Mouse (Mus musculus): Measurements from ENCODE around the gene Gm14692. TPM values are rescaled to one million over a fixed set of nuclear protein-coding genes. Genes with fewer than 3 reads are reported as not detected.
"Not testable (repeated sequence)": the region's sequence is repeated elsewhere in the genome, so short reads cannot be mapped to it uniquely, and the experiment has no call there.

The Gm14692 gene
- total RNA-seq (2014; fragmentation: Nextera tagmentation) (not detected in 2 replicates), total RNA-seq (2017) (not detected in 2 replicates)

GRCm38 (mm10) chrX:67695398-67695797 is at the start of gene Gm14692:
Gene Gm14692 (plus strand): TSS chrX:67695698.
- ATAC-seq (replicated peaks; ENCODE audit: low FRiP score, low TSS enrichment, poor library complexity, severe bottlenecking): not testable (repeated sequence)

- not testable (repeated sequence) for ATAC-seq (replicated peaks; ENCODE audit: low FRiP score, low TSS enrichment, poor library complexity, severe bottlenecking)
These were observed 2.0 kb upstream of the Gm14692 start, which contains the start of gene Gm1140 for GRCm38 (mm10) chrX:67693462-67693861. Gene Gm1140 (minus strand): TSS chrX:67693562.

Other genes with a start within 250 kb of the Gm14692 start
- gene Gm1140, start 2.1 kb upstream of the Gm14692 start, total RNA-seq (2014; fragmentation: Nextera tagmentation): not detected in 2 replicates
- not detected in 2 replicates for gene Gm1140, start 2.1 kb upstream of the Gm14692 start, total RNA-seq (2017)
- gene 4933436I01Rik, start 225.8 kb downstream of the Gm14692 start, total RNA-seq (2014; fragmentation: Nextera tagmentation): not detected in 2 replicates
- not detected in 2 replicates for gene 4933436I01Rik, start 225.8 kb downstream of the Gm14692 start, total RNA-seq (2017)

Measured in megakaryocyte-erythroid progenitor cell, adult 5-6 weeks (primary cell).